Mouse (Mus musculus) urinary bladder, postnatal 25 days (tissue): ENCODE data around the gene Olfr1417.
"Not testable (repeated sequence)": the region's sequence is repeated elsewhere in the genome, so short reads cannot be mapped to it uniquely, and the experiment has no call there.

Source experiments
- DNase-seq: peaks from one replicate; pipeline ENCODE4 v3.0.0; 2022; ENCODE audit warnings: low spot score

The Olfr1417 gene

DNA sequence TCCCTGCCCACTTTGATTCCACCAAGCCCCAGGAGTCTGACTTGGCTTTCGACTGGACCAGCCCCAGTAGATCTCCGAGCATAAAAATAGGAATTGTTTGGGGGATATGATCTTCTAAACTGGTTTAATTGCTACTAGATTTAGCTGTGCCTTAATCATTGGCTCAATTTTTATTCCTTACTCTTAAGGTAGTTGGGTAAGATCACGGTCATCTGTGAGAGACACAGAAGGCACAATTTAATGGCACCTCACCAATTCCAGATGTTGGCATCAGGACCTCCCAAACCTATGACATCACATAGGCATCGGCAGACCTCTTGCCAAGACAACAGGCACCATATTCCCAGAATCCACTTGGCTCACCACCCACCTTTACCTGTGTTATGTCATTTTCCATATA, at the start of gene Olfr1417:
Olfr1417 (minus strand) TSS at position 101 of the 400 bp plus-strand sequence.
- DNase-seq = no peak

DNA sequence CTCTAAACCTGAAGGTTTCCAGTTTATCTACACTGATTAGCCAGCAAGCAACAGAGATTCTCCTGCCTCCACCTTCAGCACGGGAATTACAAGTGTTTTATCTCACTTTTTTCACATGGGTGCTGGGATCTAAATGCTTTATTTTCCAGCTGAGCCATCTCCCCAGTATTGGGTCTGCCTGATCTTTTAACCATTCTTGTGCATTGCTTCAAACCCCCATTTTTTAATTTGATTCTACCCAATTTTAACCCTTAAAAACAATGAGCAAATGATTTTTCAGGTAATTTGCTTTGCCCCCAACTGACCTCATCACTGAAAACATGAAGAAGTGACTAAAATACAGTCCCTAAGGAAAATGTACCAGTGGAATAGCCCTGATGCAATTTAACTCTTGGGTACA, 47.2 kb upstream of the Olfr1417 start, which contains the start of gene Olfr1420:
Olfr1420 (plus strand) TSS at position 301 of the 400 bp plus-strand sequence.
- DNase-seq = no peak

DNA sequence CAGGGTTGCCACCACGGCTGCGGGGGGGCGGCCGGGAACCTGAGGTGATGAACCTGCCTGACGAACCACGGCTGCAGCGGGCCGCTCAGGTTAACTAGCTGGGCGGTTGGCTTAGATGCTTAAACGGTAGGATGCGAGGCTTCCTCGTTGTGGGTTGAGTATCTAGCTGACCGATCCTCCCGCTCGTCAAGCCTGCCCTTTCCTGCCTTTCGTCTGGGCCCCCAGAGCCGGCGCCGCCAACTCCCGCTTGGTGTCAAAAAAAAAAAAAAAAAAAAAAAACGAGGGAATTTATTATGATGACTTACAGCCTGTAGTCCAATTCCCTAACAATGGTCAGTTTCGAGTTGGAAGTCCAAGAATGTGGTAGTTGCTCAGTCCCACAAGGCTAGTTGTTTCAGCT, 39.4 kb upstream of the Olfr1417 start:
- not testable (repeated sequence) for DNase-seq

DNA sequence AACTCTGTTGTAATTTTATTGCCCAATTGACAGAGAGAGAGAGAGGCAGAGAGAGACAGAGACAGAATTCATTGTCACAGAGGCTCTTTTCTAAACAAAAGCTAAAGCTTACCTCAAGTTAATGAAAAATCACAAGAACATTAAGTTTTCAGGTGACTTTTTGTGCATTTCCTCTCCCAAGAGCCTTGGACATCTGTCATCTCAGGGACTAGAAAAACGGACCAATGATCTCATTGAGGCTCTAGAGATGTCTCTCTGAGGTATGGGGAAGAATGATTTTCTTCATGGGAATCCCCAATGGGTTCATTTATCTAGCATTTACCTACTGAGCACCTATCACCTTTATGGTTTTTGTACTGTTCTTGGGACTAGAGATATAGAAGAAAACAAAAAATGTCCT, 36.0 kb upstream of the Olfr1417 start, which contains the start of gene Olfr1419:
Olfr1419 (minus strand) TSS at position 101 of the 400 bp plus-strand sequence.
- DNase-seq = no peak

DNA sequence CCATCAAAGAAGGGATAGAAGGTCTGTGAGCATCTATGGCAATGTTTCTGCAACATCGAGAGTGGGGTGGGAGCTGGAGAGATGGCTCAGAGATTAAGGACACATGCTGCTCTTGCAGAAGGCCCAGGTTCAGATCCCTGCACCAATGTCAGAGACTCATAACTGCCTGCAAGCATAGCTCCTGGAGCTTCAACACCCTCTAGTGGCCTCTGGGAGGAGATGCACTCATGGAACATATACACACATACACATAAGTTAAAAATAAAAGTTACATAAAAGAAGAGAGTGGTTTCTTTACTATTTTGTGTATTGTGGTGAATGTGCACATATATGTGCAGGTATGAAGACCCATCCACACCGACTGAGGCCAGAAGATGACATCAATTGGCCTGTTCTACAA, 28.8 kb upstream of the Olfr1417 start:
- DNase-seq = no peak

DNA sequence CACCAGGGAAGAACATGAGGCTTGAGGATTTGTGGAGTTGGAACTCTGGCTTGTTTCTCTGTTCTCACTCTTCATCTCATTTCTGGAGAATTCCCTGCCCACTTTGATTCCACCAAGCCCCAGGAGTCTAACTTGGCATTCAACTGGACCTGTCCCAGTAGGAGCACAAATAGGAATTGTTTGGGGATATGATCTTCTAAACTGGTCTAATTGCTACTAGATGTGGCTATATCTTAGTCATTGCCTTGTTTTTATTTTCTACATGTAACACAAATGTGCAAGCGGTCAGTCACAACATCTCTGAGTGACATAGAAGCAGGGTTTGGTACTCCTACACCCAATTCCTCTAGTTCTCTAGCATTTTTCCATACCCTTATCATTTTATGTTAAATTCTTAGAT, 21.9 kb upstream of the Olfr1417 start, which contains the start of gene Olfr1418:
Olfr1418 (minus strand) TSS at position 101 of the 400 bp plus-strand sequence.
- no peak for DNase-seq

DNA sequence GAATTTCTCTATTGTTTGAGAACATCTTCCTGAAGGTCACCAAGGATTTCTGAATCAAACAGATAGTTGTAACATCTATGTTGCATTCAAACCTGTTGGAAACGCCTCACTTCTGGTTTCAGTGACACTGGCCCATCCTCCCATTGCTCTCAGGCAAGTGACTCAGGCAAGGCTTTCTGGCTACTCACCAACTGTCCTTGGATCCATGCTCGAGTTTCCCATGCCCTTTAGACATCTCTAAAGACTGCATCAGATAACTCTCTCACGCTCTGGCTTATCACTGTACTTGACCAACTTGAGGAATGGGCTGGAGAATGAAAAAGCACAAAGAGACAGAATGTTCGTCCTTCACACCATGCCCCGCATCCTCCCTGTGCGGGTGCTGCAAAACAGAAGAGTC, 17.5 kb upstream of the Olfr1417 start:
- no peak for DNase-seq

DNA sequence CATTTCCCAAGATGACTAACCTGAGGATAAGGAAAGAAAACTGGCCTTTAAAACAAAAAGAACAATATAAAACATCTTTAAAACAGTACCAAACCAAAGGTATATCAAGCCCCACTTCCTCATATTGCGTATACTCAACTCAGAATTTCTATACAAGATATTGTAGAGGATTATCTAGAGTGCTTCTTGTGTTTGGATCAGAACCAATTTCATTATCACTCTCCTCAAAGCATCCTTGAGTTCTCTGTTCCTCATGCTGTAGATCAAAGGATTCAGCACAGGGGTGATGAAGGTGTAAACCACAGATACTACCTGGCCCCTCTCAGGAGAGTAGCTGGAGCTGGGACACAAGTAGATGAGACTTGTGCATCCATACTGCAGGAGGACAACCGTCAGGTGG, 15.8 kb upstream of the Olfr1417 start:
- DNase-seq = no peak

DNA sequence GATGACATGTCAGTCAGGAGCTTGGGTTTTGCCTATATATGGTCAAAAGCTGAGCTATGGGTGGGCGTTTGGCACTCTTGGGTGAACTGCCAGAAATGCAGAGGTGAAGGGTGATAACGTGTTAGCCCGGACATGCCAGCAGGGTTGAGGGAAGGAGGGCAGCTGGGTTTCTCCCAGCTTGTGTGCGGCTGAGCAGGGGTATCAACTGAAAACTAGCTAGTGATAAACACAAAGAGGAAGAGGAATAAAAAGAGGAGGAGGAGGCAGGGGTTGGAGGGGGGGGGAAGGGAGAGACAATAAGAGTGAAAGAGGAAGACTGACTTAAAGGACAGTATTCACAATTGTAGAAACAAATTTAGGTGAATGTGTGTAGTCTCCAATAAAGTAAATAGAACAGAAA, 13.6 kb upstream of the Olfr1417 start:
- no peak for DNase-seq

DNA sequence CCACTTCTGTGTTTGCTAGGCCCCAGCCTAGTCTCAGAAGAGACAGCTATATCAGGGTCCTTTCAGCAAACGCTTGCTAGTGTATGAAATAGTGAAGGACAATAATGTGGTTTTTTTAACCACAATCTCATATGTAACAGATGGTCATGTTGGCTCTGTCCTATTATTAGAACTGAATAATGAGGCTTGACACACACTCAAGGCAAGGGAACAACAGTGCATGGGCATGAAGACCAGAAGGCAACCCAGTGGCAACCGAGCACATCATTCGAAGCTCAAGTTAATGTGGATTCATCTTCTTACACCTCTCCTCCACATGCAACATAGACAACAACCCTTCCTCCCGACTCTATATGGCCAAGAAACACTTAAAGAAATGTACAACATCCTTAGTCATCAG, 7.3 kb upstream of the Olfr1417 start:
- no peak for DNase-seq

DNA sequence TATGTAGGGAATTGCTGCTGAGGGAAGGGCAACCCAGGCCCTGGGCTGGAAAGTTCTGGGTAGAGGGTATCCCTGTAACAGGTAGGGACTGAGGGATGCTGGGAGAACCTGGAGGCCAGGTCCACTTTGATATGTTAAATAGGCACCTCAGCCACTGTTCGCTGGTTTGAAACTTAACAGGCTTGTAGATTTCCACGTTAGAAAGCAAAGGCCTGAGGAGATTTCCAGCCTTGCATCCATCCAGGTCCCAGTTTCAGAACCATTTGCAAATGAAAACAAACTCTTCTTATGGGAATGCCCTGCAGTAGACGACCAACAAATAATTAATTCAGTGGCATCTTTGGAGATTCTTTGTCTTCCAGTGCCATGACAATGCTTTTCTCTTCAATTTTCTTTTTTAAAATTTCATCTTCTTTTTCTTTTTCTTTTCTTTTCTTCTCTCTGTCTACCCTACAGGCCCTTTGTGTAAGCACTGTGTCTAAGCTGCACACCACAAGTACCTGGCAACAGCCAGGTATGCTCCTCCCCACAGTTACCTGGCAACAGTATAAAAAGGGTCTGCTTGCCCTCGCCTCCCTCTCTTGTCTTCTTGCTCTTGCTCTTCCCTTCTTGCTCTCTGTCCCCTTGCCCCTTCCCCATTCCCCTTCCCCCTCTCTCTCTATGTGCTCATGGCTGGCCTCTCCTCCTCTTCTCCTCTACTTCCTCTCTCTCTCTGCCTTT, 15.5 kb downstream of the Olfr1417 start:
- DNase-seq = no peak

DNA sequence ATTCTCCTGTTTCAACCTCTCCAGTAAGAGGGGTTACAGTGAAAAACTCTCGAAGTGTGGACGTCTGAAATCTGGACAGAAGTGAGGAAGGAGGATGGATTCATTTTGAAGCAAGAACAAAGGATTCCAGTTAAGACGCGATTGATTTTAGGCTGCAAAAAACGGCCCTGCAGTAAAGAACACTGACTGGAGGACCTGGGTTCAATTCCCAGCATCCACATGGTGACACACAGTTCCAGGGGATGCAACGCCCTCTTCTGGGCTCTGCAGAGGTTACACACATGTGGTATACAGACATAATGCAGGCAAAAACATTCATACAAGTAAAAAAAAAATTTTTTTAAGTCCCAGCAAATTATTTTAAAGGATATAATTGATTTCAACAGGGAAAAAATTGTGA, 18.8 kb downstream of the Olfr1417 start:
- no peak for DNase-seq

DNA sequence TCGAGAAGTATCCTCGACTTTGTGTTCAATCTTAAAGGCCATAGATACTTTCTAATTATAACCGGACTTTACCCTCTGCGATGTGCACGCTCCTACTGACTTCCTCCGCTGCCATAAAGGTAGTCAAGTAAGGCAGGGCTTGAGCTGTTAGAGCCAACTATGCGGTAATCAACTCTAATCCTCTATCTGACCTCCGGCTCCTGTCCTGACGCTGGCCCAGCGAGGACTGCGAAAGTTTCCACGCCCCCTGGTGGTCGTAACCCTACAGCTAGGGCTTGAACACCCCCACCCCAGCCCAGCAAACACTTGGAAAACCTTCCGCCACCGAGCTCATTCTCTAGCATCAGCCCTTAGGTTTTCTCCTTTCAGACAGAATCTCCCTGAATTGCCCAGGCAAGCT, 19.2 kb downstream of the Olfr1417 start:
- DNase-seq = peak; percentile 72

DNA sequence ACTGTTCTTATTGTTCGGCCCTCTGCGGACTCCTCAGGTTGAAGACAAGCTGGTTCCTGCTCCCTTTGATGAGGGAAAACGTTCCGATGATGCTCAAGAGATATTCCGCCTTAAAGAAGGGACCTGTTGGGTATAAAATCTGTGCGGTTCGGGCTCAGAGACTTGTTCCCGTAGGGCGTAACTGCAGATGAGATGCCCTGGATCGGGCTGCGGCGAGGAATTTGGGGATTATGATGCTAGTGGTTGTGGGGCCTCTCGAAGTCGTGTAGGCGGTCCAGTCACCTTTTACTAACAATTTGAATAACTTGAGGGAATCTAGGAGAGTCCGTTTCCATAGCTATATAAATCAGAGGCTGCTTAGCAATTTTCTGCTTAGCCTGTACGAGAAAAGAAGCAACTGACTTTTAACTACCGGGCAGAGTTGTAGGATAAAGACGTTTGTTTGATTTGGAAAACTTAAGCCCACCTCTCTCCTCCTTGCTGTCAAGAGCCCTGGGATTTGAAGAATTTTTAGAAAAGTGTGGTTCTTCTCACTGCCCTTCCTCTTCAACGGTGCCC, 19.8 kb downstream of the Olfr1417 start, which contains the start of gene Stx3:
Stx3 (minus strand) TSS at position 261 of the 558 bp plus-strand sequence.
- no peak for DNase-seq

DNA sequence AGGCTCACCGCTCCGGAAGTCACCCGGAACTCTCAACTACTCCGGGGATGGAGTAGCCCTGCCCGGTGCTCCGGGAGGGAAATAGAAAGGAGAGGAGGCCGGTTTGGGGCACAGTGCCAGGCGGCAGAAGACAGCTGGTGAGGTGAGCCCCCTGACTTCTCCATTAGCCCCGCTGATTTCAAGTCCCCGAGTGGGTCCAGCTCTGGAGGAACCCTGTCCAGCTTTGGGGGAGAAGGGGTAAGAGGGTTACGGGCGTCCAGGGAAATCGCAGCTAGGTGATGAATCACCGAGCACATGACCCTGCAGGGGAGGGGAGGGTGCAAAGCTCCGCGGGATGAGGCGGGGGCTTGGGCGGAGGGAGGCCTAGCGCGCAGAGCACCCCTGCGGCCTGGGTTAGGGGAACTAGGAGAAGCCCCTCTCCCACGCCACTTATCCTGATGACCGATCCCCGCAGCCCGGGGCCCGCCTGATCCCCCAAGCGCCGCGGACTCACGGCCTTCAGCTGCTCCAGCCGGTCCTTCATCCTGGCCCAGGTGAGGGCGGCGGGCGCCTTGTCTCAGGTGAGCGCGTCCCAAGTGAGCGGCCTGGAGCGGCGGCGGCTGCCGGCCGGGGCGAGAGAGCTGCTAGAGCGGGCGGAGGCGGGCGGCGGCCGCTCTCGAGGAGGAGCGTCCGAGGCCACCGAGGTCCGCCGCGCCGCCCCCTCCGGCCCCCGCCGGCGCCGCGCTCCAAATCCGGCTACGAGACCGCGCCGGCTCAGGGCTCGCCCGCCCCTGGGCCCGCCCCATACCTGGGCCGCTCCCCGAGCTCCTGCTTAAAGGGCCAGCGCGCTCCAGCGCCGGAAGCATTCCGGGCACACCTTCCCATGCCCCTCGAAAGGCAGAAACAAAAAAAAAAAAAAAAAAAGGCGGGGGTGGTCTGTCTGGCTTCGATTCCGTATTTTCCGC, 20.5 kb downstream of the Olfr1417 start:
- DNase-seq = peak; percentile 66

DNA sequence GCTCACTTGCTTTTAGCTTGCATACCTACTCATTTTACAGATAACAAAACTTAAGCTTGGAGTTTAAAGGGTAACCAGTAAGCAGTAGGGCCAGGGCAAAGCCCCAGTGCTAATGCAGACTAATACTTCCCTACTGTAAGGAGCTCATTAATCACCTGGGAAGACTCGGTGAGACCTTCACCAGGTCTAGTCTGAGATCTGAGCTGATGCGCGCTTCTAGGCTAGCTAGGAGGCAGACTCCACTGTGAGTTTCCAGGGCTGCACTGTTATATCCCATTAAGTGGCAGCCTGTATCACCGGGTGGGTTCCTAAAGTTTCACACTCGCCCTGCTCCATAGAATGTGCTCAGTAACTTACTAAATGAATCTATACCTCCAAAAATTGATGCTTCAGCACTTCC, 21.4 kb downstream of the Olfr1417 start:
- no peak for DNase-seq

DNA sequence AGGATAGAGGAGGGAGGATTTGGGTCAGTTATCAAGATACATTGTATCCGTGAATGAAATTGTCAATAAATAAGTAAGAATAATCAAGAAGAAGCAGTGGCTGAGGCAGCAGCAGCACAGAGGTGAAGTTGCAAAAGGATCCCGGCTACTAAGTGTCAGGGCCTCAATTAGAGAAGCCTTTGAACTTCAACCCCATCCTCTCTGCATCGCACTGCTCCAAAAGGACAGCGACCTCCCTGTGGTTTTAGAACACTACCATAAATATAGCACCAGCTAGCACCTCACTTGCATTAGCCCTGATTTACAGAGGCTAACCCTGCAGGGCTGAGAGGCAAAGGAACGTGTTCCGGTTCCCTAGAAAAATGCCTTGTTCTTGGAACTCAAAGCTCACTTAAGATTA, 22.3 kb downstream of the Olfr1417 start:
- DNase-seq = no peak

DNA sequence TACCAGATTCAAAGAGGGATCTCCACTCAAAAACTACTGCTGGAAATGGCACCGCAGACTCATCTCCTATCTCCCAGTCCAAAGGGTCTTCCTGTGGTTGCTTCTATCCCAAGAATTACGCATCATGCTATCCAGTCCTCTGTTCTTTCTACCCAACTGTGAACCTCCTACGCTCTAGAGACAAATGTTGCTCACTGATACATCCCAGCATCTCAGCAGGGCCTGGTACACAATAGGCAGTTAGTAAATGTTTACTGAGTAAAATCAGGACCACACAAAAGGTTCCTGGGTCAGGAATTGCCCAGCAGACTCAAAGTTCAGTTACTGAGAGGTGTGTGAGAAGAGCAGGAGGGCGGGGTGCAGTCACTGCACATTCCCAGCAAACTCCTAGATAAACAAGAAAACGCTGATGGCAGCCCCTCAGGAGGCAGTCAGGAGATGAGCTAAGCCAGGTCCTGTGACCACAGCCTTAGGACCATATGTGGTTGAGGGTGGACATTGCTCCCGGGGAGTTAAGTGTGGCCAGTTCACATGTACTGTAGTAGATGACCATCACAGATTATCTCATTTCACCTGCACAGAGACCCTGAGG, 24.2 kb downstream of the Olfr1417 start:
- DNase-seq = no peak

DNA sequence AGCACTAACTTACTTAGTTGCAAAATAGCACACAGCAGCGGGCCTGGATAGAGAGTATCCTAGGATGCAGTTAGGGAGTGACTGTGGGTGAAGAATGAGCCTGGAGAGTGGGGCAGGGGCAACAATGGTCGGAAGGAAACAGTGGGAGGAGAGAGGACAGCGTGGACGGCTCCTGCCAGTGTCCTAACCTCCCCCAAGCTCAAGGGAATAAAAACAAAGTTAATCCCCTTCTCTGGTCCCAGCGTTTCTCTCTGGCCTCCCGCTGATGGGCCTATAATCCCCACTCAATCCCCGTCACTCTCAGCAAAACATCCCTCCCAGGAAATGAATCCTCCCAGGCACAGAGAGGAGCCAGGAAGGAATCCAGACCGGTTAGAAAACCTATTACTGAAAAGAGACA, 25.4 kb downstream of the Olfr1417 start:
- no peak for DNase-seq

DNA sequence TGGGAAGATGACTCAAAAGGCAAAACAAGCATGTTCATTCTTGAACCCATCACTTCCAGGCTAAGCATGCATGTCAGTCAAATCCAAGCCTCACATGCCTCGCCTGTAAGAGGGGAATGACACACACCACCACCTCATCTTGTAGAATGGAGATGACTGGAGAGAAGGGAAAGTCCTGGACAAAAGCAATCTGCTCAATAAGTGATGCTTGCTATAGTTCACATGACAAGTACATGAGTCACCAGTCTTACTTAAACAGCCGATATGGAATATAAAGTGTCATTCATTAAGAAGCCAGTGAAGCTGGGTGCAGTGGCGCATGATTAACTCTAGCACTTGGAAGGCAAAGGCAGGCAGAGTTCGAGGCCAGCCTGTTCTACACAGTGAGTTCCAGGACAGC, 25.9 kb downstream of the Olfr1417 start:
- DNase-seq = no peak

DNA sequence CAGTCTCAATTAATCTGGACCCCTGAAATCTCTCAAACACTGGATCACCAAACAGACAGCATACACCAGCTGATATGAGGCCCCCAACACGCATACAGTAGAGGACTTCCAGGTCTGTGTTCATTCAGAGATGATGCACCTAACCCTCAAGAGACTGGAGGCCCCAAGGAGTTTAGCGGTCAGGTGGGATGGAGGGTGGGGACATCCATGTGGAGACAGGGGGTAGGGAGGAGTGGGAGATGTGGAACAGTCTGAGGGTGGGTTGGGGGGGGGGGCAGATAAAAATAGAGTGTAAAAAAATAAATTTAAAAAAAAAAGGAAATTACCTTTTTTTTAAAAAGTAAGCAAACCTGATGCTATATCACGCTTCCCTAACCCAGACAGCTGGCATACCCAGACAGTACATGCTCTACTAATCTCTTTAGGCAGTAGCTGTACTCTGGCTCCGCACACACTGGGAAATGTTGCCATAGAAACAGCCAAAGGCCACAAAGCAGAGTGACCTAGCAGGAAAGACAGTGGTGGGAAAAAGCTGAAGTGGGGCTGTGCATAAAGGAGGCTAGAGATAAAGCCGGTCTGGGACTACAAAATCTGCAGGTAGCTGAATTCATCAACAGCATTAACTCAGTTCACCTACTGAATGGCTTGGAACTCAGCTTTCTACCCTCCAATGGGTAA, 27.2 kb downstream of the Olfr1417 start:
- no peak for DNase-seq

DNA sequence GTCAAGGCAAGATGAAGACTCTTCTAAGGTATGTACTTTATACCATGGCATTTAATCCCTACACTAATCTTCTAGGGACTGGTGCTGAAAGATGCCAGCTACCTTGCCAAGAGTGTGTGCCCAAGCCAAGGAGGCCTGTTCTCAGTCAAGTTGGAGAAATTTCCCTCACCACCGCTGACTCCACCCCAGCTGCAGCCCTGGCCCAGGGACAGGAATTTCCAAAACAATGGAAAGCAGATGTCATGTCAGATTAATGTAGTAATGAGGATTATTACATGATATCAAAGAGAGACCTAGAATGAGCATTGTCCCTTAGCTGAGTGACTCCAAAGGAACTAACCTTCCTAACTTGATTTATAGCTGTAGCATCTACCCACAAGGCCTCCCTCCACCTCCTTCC, 28.2 kb downstream of the Olfr1417 start:
- no peak for DNase-seq
